Mouse (Mus musculus) limb, embryonic 10.5 days (tissue): ENCODE results near the gene Myo9b. TPM values are rescaled to one million over a fixed set of nuclear protein-coding genes. Genes with fewer than 3 reads are reported as not detected.

Experiments used
- DNase-seq: peaks from one replicate; pipeline ENCODE4 v3.0.0-alpha.2; 2017; ENCODE audit warnings: low spot score
- H3K27ac ChIP-seq: fragments of 300-500 bp; sonication (generic); 2 replicates; pipeline ENCODE4 v1.5.1; 2016; ENCODE audit warnings: mild to moderate bottlenecking
- H3K27me3 ChIP-seq: fragments of 300-500 bp; sonication (generic); 2 replicates; pipeline ENCODE4 v1.6.1; 2016; ENCODE audit warnings: low read depth, mild to moderate bottlenecking; ENCODE audit not compliant: poor library complexity, severe bottlenecking
- H3K36me3 ChIP-seq: fragments of 300-500 bp; sonication (generic); 2 replicates; pipeline ENCODE4 v1.6.1; 2016; ENCODE audit warnings: mild to moderate bottlenecking, moderate library complexity
- H3K4me1 ChIP-seq: fragments of 300-500 bp; sonication (generic); 2 replicates; pipeline ENCODE4 v1.6.1; 2016
- H3K4me3 ChIP-seq: fragments of 300-500 bp; sonication (generic); 2 replicates; pipeline ENCODE4 v1.5.1; 2016; ENCODE audit warnings: mild to moderate bottlenecking, moderate library complexity
- H3K9me3 ChIP-seq: fragments of 300-500 bp; sonication (generic); replicated peaks from 2 replicates; pipeline ENCODE4 v1.6.1; 2016; ENCODE audit warnings: mild to moderate bottlenecking
- WGBS: fragments of 180-500 bp; shearing (Covaris S2); methylation state at CpG from one replicate; pipeline ENCODE4 v1.1.7; 2016; 5-methylcytosine and 5-hydroxymethylcytosine counted together
- polyA plus RNA-seq: library from polyadenylated mRNA; unstranded; fragments of >200 nt; fragmentation: Nextera tagmentation; extraction: Ambion mirVana; gene quantifications from 2 replicates; pipeline ENCODE4 v1.2.1, GENCODE M21; 2016

The Myo9b gene
- polyA plus RNA-seq, 1 experiment from 2014 or later: 35.4 TPM

DNA sequence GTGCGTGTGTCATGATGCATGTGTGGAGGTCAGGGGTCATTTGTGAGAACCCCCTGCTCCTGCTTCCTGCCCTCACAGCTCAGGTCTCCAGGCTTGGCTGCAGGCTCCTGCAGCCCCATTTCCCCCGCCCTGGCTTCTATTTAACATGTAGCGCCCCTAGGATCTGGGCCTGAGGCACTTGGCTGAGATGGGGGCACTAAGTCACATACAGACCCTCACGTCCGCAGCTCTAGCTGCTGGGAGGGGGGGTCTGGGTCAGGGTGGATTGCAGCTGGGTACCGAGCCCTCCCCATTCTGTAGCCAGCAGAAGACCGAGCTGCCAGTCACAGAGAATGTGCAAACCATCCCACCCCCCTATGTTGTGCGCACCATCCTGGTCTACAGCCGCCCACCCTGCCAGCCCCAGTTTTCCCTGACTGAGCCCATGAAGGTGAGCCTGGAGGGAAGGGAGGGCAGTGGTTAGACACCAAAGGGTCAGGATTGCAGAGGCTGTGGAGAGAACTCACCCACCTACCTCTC, 130.0 kb downstream of the Myo9b start:
- Histone ChIP-seq H3K4me1 (peaks cover 26% of the 10 kb centered on the region), H3K4me3 (no peak overlapping the region), H3K36me3 (peaks cover 54% of the 10 kb centered on the region), H3K27me3 (no peaks in the 10 kb centered on the region), H3K9me3 (no peaks in the 10 kb centered on the region), H3K27ac (no peak overlapping the region)
- 90% methylated on average over 9 of the region's 9 CpGs for WGBS
- DNase-seq: peak; percentile 29

- no peak overlapping the region for H3K4me3 ChIP-seq
- peaks cover 27% of the 10 kb centered on the region for H3K4me1 ChIP-seq
- no peaks in the 10 kb centered on the region for H3K9me3 ChIP-seq
- H3K27me3 ChIP-seq: no peaks in the 10 kb centered on the region
- H3K36me3 ChIP-seq: peaks cover 60% of the 10 kb centered on the region
- peak; percentile 27 for DNase-seq
- no peak overlapping the region for H3K27ac ChIP-seq
- 81% methylated on average over 6 of the region's 6 CpGs for WGBS
Observed at GRCm38 (mm10) chr8:71403107-71403885, 130.8 kb downstream of the Myo9b start.

GRCm38 (mm10) chr8:71404011-71404410, 131.5 kb downstream of the Myo9b start:
- WGBS: 90% methylated on average over 8 of the region's 8 CpGs
- no peak overlapping the region for H3K4me3 ChIP-seq
- DNase-seq: peak; percentile 24

DNA sequence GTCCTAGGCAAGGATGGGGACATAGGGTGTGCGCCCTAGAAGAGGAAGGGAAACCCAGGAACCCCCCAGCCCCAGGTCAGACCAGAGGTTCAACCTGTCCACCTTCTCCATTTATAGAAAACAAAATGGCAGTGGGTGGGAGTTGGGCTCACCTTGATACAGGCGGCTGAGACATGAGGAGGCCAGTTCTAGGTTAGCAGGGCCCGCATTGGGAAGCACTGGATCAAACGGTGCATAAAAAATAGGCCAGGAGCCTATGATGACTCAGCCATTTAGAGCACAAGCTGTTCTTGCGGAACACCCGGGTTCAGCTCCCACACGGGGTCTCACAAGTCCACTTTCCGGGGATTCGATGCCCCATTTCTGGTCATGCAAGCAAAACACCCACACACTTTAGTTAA, 132.4 kb downstream of the Myo9b start:
- no peaks in the 10 kb centered on the region for H3K9me3 ChIP-seq
- 89% methylated on average over 9 of the region's 9 CpGs for WGBS
- 0 out of 2 replicates have a peak overlapping the region, but pooled peaks have one; percentile 89 for H3K27ac ChIP-seq
- H3K4me1 ChIP-seq: peaks cover 27% of the 10 kb centered on the region
- DNase-seq: peak; percentile 31
- peaks cover 60% of the 10 kb centered on the region for H3K36me3 ChIP-seq
- peak overlapping the region; percentile 80; the same call in 1 of the 2 replicates for H3K4me3 ChIP-seq
- H3K27me3 ChIP-seq: no peaks in the 10 kb centered on the region

More at GRCm38 (mm10) chr8:71404011-71404410, 131.5 kb downstream of the Myo9b start:
- Histone ChIP-seq H3K36me3 (peaks cover 60% of the 10 kb centered on the region), H3K27me3 (no peaks in the 10 kb centered on the region), H3K9me3 (no peaks in the 10 kb centered on the region), H3K4me1 (peaks cover 27% of the 10 kb centered on the region), H3K27ac (no peak overlapping the region)

DNA sequence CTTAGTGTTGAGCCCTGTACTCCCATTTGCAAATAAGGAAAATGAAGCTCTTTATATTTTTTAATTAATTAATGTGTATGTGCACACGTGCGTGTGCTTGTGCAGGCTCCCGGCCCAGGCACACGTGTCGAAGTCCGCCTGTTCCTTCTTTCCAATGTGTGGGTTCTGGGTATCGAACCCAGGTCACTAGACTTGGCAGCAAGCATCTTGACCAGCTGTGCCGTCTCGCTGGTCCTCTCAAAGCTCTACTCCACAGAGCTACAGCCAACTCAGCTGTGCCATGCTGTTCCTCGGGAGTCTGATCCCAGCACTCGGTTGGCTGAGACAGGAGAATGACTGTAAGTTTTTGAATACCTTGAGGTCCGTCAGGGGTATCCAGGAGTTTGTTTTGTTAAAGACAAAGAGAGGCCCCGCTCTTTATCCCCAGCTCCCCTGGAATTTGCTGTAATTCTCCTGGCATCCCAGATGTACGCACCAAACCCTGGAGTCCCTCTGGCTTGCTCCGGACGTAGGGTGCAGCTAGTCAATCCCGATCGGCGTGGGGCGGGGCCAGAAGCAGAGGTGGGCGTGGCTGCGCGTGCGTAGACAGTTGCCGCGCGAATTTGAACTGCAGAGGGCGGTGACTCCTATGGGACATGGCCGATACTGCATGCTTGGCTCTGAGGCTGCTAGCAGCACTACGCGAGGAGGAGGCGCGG, 133.0 kb downstream of the Myo9b start, which contains the start of gene Ankle1:
Ankle1 (plus strand) TSS at position 610 of the 698 bp plus-strand sequence.
- H3K9me3 ChIP-seq: no peaks in the 10 kb centered on the region
- WGBS: 17% methylated on average over 33 of the region's 33 CpGs
- peak within 1 kb of the TSS; percentile 80 for H3K4me3 ChIP-seq
- H3K4me1 ChIP-seq: peaks cover 27% of the 10 kb centered on the region
- H3K27ac ChIP-seq: peak within 1 kb of the TSS; percentile 89
- DNase-seq: peak; percentile 99
- no peaks in the 10 kb centered on the region for H3K27me3 ChIP-seq
- peaks cover 59% of the 10 kb centered on the region for H3K36me3 ChIP-seq

GRCm38 (mm10) chr8:71406099-71407015, 133.8 kb downstream of the Myo9b start:
- peaks cover 53% of the 10 kb centered on the region for H3K36me3 ChIP-seq
- H3K27me3 ChIP-seq: no peaks in the 10 kb centered on the region
- H3K9me3 ChIP-seq: no peaks in the 10 kb centered on the region
- H3K27ac ChIP-seq: peak overlapping the region; percentile 89
- H3K4me3 ChIP-seq: peak overlapping the region; percentile 80
- peaks cover 27% of the 10 kb centered on the region for H3K4me1 ChIP-seq
- under 1% methylated on average over 55 of the region's 55 CpGs for WGBS
- DNase-seq: peak; percentile 87

DNA sequence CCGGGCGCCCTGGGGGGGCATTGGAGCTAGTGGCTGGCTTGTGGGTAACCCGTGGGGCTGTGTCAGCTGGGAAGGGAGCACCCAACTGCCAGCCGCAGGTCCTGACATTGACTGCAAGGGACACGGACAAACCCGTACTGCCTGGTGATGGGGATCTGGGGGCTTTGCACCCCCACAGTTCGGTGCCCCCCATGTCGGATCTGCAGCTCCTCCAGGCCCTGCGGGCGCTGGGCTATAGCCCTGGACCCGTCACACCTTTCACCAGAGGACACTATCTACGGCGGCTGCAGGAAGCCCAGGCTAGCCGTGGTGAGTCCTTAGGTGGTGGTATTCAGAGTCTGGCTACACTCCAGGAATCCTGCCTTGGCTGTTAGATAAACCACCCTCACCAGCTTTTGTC, 134.9 kb downstream of the Myo9b start:
- peaks cover 50% of the 10 kb centered on the region for H3K36me3 ChIP-seq
- WGBS: 92% methylated on average over 14 of the region's 14 CpGs
- peaks cover 34% of the 10 kb centered on the region for H3K4me1 ChIP-seq
- peak; percentile 29 for DNase-seq
- no peaks in the 10 kb centered on the region for H3K9me3 ChIP-seq
- peak overlapping the region; percentile 80; the same call in 1 of the 2 replicates for H3K4me3 ChIP-seq
- no peak overlapping the region for H3K27ac ChIP-seq
- H3K27me3 ChIP-seq: no peaks in the 10 kb centered on the region

- Histone ChIP-seq H3K36me3 (peaks cover 43% of the 10 kb centered on the region), H3K4me1 (peaks cover 34% of the 10 kb centered on the region), H3K27ac (no peak overlapping the region), H3K9me3 (no peaks in the 10 kb centered on the region), H3K4me3 (no peak overlapping the region), H3K27me3 (no peaks in the 10 kb centered on the region)
- WGBS: 92% methylated on average over 4 of the region's 4 CpGs
- DNase-seq: no peak
Observed at GRCm38 (mm10) chr8:71408231-71408630, 135.7 kb downstream of the Myo9b start.

Other genes starting within 250 kb of the Myo9b start
- 69.3 and 70.7 TPM in 2 replicates for gene Haus8, start 220 bp downstream of the Myo9b start, polyA plus RNA-seq
- gene Use1, start 94.1 kb downstream of the Myo9b start, polyA plus RNA-seq: 92.4 and 95.0 TPM in 2 replicates
- 4.3 and 5.4 TPM in 2 replicates for gene Ocel1, start 98.6 kb downstream of the Myo9b start, polyA plus RNA-seq
- gene Nr2f6, start 109.2 kb downstream of the Myo9b start, polyA plus RNA-seq: 77.4 and 87.2 TPM in 2 replicates
- 6.6 and 6.9 TPM in 2 replicates for gene Ushbp1, start 123.1 kb downstream of the Myo9b start, polyA plus RNA-seq
- gene Babam1, start 124.1 kb downstream of the Myo9b start, polyA plus RNA-seq: 123 and 131 TPM in 2 replicates
- gene Ankle1, start 133.3 kb downstream of the Myo9b start, polyA plus RNA-seq: 34.2 and 38.4 TPM in 2 replicates
- gene Abhd8, start 190.9 kb downstream of the Myo9b start, polyA plus RNA-seq: 61.5 and 75.1 TPM in 2 replicates
- 231 and 263 TPM in 2 replicates for gene Mrpl34, start 192.2 kb downstream of the Myo9b start, polyA plus RNA-seq
- gene Dda1, start 196.5 kb downstream of the Myo9b start, polyA plus RNA-seq: 130 and 138 TPM in 2 replicates
- gene Ano8, start 213.2 kb downstream of the Myo9b start, polyA plus RNA-seq: 2.7 and 3.5 TPM in 2 replicates
- gene Gtpbp3, start 215.4 kb downstream of the Myo9b start, polyA plus RNA-seq: 26.8 and 28.2 TPM in 2 replicates
- gene Plvap, start 239.0 kb downstream of the Myo9b start, polyA plus RNA-seq: 74.6 and 77.7 TPM in 2 replicates